Mouse (Mus musculus) layer of hippocampus, adult 18-20 months (tissue): ENCODE measurements around the gene Erich2. TPM values are rescaled to one million over a fixed set of nuclear protein-coding genes. Genes with fewer than 3 reads are reported as not detected.

Experiments
- DNase-seq, 2 experiments: peaks; one replicate each; pipeline ENCODE4 v3.0.0; 2022; ENCODE audit warnings: low spot score in 2 of 2
- total RNA-seq, 2 experiments: library from RNA; stranded (reverse); gene quantifications; 2 replicates each; pipeline ENCODE4 v1.2.3; 2021

The Erich2 gene
- total RNA-seq, 2 experiments from 2014 or later, result 0.54 to 0.58 TPM

- no peak for DNase-seq
Measured at GRCm38 (mm10) chr2:70562011-70562491, 53.4 kb downstream of the Erich2 start.

- no peak for DNase-seq
Measured at GRCm38 (mm10) chr2:70562611-70562980, 54.0 kb downstream of the Erich2 start.

GRCm38 (mm10) chr2:70562981-70563671, 54.5 kb downstream of the Erich2 start:
- no peak for DNase-seq

- no peak for DNase-seq
Measured at GRCm38 (mm10) chr2:70563721-70564645, 55.4 kb downstream of the Erich2 start.

GRCm38 (mm10) chr2:70564646-70565315, 56.2 kb downstream of the Erich2 start:
- no peak for DNase-seq

GRCm38 (mm10) chr2:70565651-70566602, 57.3 kb downstream of the Erich2 start:
- DNase-seq, result no peak

- no peak for DNase-seq
Measured at GRCm38 (mm10) chr2:70566603-70566981, 58.0 kb downstream of the Erich2 start.

- peak in 1 of 2 experiments; percentile 66 for DNase-seq
Measured at GRCm38 (mm10) chr2:70567071-70567681, 58.6 kb downstream of the Erich2 start.

GRCm38 (mm10) chr2:70567682-70568077, 59.1 kb downstream of the Erich2 start:
- DNase-seq, result no peak

- DNase-seq, result no peak
Measured at GRCm38 (mm10) chr2:70568198-70568941, 59.8 kb downstream of the Erich2 start.

GRCm38 (mm10) chr2:70571698-70572097, 63.1 kb downstream of the Erich2 start:
- no peak for DNase-seq

GRCm38 (mm10) chr2:70572251-70572650, 63.6 kb downstream of the Erich2 start:
- DNase-seq, result no peak

GRCm38 (mm10) chr2:70573544-70574210, 65.1 kb downstream of the Erich2 start:
- DNase-seq, result no peak

GRCm38 (mm10) chr2:70588200-70588599, 79.6 kb downstream of the Erich2 start:
- peak; percentile 46 to 78 for DNase-seq

Other genes with a start within 250 kb of the Erich2 start
- gene Sp5, start 33.9 kb upstream of the Erich2 start, total RNA-seq, result under 1 TPM; 0.15 to 0.30 TPM
- 100 to 1,000 TPM; 379 TPM for gene Gad1, start 44.3 kb downstream of the Erich2 start, total RNA-seq
- gene Gorasp2, start 152.8 kb downstream of the Erich2 start, total RNA-seq, result 100 to 1,000 TPM; 106 TPM
- gene Gm26558, start 153.3 kb downstream of the Erich2 start, total RNA-seq, result under 1 TPM in 1 of 2 experiments, not detected in 1; 0.94 TPM